Mouse (Mus musculus): ENCODE measurements around the gene Akr1b3.

The Akr1b3 gene

GRCm38 (mm10) chr6:34258546-34258945, 58.7 kb downstream of the Akr1b3 start:
- DNase-seq (ENCODE audit: low spot score) = no peak

Measured in ovary, postnatal 14 days (tissue).